Mouse (Mus musculus) olfactory bulb, adult 2 months (tissue): Measurements from ENCODE around the gene Etl4. TPM values are rescaled to one million over a fixed set of nuclear protein-coding genes. Genes with fewer than 3 reads are reported as not detected.
A peak's percentile ranks its signal among the peaks of the same experiment; 100 is the strongest.

ENCODE experiments used
- H3K27ac ChIP-seq: fragments of 200-500 bp; 2 replicates; pipeline ENCODE4 v1.5.1; 2012; ENCODE audit warnings: low read depth, low read length; ENCODE audit not compliant: insufficient read depth
- H3K4me1 ChIP-seq: fragments of 200-500 bp; 2 replicates; pipeline ENCODE4 v1.6.1; 2012; ENCODE audit warnings: low read length; ENCODE audit not compliant: control insufficient read depth, insufficient read depth
- H3K4me3 ChIP-seq: fragments of 200-500 bp; 2 replicates; pipeline ENCODE4 v1.5.1; 2012; ENCODE audit warnings: mild to moderate bottlenecking, low read depth, low read length, moderate library complexity; ENCODE audit not compliant: insufficient read depth
- CTCF ChIP-seq: fragments of 200-500 bp; IDR thresholded peaks from 2 replicates; pipeline ENCODE4 v1.5.1; 2012; ENCODE audit warnings: low read depth, mild to moderate bottlenecking, low read length, moderate library complexity; ENCODE audit not compliant: insufficient read depth
- POLR2A ChIP-seq: fragments of 200-500 bp; IDR thresholded peaks from 2 replicates; pipeline ENCODE4 v1.6.1; 2012; ENCODE audit warnings: mild to moderate bottlenecking, low read depth, low read length, moderate library complexity; ENCODE audit not compliant: insufficient read depth
- WGBS: fragments of 180-500 bp; shearing (Covaris S2); methylation state at CpG from one replicate; pipeline ENCODE4 v1.1.7; 2018; 5-methylcytosine and 5-hydroxymethylcytosine counted together
- polyA plus RNA-seq: library from polyadenylated mRNA; stranded (reverse); fragments of >200 nt; gene quantifications from 2 replicates; pipeline ENCODE4 v1.2.4, GENCODE M21; 2012; ENCODE audit warnings: low replicate concordance; ENCODE audit not compliant: missing spikeins, insufficient read depth, insufficient read length

Etl4 gene
- polyA plus RNA-seq, 1 experiment = not detected

DNA sequence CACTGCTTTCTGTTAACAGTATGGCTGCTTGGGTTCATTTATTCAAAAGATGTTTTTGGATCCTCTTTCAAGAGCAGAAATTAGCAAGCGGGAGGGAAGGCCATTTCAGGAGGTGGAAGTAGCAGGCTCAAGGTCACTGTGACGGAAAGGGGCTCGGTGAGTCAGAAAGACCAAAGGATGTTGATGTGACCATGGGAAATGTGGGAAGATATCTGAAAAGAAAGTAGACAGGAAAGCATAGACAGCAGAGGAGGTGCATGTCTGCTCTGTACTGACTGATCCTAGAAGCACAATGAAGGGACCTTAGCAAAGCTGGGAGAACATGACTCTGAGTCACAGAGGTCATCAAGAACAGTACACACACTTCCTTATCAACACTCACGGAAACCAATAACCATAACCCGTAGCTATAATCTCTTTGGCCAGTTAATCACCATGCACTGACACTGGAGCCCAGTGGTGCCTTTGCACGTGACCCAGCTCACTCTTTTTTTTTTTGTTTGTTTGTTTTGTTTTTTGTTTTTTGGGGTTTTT is 866.7 kb downstream of the Etl4 start:
- WGBS = 96% methylated on average over 6 of the region's 6 CpGs
- peaks cover 3% of the 10 kb centered on the region; the same call in 1 of the 2 replicates for H3K4me1 ChIP-seq
- no peak for TF ChIP-seq CTCF
- no peak for TF ChIP-seq POLR2A
- H3K4me3 ChIP-seq = no peak overlapping the region
- H3K27ac ChIP-seq = no peak overlapping the region

DNA sequence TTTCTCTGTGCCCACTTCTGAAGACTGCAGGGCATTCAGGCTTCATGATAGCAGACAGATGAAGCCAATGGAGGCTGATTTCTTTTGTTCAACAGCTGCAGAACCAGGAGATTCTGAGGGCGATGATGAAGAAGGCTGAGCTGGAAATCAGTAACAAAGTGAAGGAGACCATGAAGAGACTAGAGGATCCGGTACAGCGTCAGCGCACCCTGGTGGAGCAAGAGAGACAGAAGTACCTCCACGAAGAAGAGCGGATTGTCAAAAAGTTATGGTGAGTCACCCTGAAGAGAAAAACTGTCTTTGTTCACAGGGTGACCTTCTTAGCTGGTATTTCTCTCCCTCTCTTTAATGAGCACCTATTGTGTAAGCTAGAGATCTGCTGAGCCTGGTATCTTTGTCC is 868.4 kb downstream of the Etl4 start:
- WGBS = 64% methylated on average over 6 of the region's 6 CpGs
- H3K4me3 ChIP-seq = no peak overlapping the region
- TF ChIP-seq CTCF (no peak), POLR2A (no peak)
- no peak overlapping the region for H3K27ac ChIP-seq
- peaks cover 3% of the 10 kb centered on the region; the same call in 1 of the 2 replicates for H3K4me1 ChIP-seq

DNA sequence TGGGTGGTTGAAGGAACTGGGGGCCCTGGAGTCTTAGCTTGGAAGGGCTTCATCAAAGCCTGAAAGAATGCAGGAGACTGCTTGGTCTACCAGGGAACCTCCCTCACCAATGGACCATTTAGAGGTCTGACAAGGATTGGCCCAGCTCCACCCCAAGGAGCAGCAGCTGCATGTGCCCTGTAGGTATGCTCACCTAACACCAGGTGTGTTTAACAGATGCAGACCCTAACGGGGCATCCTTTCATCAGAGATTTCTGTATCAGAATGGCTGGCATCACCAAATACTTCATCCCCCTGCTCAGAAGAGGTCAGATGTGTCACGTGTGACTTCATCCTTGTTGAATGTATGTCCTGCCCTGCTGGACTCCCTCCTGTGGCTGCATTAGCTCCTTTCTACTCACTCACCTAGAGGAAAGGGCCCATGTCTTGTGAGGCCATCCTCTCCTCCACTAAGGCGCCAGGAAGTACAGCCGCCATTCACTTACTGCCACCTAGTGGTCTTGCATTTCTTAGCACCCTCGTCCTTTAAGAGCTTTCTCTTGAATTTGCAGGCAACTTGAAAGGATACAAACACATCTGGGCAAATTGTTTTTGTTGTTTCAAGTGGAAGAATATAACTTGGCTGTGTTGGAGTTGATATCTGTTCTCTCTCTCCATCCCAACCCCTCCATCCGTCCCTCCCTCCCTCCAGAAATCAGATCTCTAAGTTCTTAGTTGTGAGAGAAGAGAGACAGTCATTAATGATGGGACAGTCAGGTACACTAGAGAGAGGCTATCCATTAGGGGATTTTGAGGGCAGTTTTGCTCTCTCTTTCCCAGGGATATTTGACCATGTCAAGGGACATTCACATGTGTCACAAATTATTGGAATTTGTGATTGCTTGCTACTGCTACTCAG is 870.2 kb downstream of the Etl4 start:
- H3K4me3 ChIP-seq = no peak overlapping the region
- peak; percentile 29; the same call in 1 of the 2 replicates for TF ChIP-seq CTCF
- no peak for TF ChIP-seq POLR2A

DNA sequence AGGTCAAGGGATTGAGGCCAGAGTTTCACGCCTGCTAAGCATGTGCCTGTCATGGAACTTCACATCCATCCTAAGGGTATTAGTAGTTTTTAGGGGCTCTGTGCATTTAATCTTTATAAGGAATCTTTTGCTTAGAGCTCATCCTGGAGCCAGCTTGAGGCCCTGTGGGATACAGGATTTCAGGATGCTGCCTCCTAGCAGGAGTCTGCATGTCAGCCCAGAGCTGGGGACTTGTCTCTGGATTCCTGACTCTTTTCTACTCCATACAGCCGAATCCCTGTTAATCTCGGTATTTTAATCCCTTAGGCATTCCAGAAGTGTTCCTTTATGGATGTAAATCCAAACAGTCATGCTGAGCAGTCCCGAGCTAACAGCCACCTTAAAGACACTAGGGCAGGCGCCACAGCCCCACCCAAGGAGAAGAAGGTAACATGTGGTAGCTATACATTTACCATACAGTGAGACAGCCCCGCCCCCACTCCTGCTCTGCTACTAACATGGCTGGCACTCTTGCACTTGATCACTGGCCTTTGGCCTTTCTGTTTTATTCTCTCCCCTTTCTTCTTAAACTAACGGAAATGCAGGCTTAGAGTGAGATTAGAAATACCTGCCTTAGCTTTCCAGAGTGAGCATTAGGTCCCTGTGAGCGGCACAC is 891.8 kb downstream of the Etl4 start:
- H3K4me1 ChIP-seq = no peaks in the 10 kb centered on the region
- TF ChIP-seq CTCF = no peak
- TF ChIP-seq POLR2A = no peak
- WGBS = 79% methylated on average over 8 of the region's 8 CpGs

More for the DNA sequence above, 870.2 kb downstream of the Etl4 start:
- Histone ChIP-seq H3K4me1 (no peaks in the 10 kb centered on the region), H3K27ac (no peak overlapping the region)
- WGBS = 29% methylated on average over 6 of the region's 6 CpGs

DNA sequence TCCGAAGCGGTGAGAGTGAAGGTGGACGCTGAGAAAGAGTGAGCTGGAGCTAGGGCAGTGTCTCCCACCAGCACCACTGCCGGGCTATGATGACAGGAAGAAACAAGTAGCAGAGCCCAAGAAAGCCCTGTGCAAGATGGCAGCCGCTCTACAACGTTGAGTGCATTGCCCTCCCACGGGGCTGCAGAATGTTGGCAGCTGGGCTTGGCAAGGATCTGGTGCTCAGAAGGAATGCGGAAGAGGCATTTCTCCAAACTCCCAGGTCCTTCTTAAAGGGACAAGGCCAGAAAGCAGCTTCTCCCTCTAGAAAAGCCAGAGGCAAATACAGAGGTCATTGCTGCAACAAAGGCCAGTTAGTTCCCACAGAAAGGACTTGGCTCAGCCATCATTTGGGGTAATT is 901.9 kb downstream of the Etl4 start:
- Histone ChIP-seq H3K27ac (no peak overlapping the region), H3K4me1 (no peaks in the 10 kb centered on the region), H3K4me3 (no peak overlapping the region)
- 58% methylated on average over 8 of the region's 8 CpGs for WGBS
- no peak for TF ChIP-seq POLR2A
- TF ChIP-seq CTCF = no peak

More for the DNA sequence above, 891.8 kb downstream of the Etl4 start:
- Histone ChIP-seq H3K4me3 (no peak overlapping the region), H3K27ac (no peak overlapping the region)

DNA sequence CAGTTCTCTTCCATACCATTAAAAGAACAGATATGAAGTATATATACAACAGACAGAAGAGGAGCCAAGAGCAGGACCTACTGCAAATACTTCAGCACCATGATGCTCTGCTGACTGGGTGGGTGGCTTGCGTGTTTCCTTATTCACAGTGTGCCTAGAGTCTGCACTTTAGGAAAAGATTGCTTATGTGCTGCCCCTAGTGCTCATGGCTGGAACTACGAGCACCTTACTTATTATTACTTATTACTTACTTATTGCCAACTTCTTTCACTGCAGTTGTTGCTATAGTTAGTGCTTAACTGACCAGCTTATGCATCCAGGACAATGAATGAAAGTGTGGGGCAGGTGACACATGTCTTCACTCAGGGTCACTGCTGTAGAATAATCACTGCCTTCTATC is 904.4 kb downstream of the Etl4 start:
- no peak overlapping the region for H3K4me3 ChIP-seq

DNA sequence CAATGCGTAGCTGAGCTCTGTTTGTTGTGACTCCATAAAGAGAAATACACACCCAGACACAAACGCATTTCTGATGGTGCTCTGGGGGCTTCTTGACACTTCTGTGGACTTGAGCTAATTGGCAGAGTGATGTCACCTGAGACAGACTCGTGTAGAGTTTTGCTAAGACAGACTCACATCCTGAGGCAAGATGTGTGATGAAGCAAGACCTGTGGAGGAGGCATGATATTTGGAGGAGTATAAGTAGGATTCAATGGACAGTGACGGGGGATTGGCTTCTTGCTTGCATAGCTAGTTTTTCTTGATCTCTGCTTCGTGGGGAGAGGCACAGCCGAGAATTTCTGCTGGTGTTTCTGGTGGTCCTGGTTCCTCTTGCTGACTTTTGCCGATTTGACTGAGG is 908.6 kb downstream of the Etl4 start:
- H3K4me1 ChIP-seq = no peaks in the 10 kb centered on the region
- no peak for TF ChIP-seq CTCF
- no peak for TF ChIP-seq POLR2A
- H3K4me3 ChIP-seq = no peak overlapping the region
- 92% methylated on average over 7 of the region's 7 CpGs for WGBS
- no peak overlapping the region for H3K27ac ChIP-seq

More for the DNA sequence above, 904.4 kb downstream of the Etl4 start:
- no peak overlapping the region for H3K27ac ChIP-seq
- no peaks in the 10 kb centered on the region for H3K4me1 ChIP-seq
- TF ChIP-seq CTCF (no peak), POLR2A (no peak)
- 77% methylated on average over 2 of the region's 2 CpGs for WGBS

DNA sequence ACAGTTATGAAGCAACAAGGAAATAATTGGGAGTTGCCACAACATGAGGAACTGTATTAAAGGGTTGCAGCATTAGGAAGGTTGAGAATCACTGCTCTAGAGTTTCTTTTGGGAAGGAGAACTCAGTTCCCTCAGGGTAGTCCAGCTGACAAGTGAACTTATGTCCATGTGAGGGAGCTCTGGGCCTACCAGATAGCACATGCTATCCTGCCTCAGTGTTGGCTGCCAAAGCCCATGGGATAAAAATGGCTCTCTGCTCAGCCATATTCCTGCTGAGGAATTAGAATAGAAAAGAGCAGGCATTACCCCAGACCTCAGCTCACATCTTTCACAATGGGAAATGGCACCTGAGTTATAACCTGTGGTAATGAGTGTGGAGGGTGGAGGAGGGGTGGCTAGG is 916.7 kb downstream of the Etl4 start:
- H3K4me1 ChIP-seq = no peaks in the 10 kb centered on the region
- no peak overlapping the region for H3K4me3 ChIP-seq
- TF ChIP-seq CTCF (no peak), POLR2A (no peak)
- no peak overlapping the region for H3K27ac ChIP-seq

DNA sequence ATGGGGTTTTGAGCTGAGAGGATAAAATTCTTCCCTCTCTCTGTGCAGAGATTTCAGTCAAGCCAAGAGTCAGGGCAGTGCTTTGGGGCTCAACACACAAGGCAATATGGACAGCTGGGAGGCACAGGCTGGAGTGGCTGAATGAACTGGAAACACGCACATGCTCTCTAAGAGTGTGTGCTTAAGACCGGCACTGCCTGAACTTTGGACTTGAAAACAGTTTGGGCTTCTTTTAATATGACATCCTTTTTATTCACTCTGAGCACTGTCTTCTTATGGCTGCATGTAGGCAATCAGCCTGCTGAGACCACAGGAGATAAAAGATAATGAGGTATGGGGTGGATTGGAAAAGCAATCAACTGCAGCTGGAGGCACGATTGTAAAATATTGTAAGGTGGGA is 921.3 kb downstream of the Etl4 start:
- no peak for TF ChIP-seq CTCF
- TF ChIP-seq POLR2A = no peak
- Histone ChIP-seq H3K4me3 (no peak overlapping the region), H3K4me1 (no peaks in the 10 kb centered on the region), H3K27ac (no peak overlapping the region)
- 66% methylated on average over 3 of the region's 3 CpGs for WGBS
